Mouse (Mus musculus) G1E (cell line): ENCODE measurements around the gene Tnrc18.

Source experiments
- CTCF ChIP-seq: IDR thresholded peaks from 2 replicates; pipeline ENCODE4 v1.5.1; 2012; ENCODE audit warnings: low read depth, low read length, inconsistent platforms, mixed read lengths
- GATA1 ChIP-seq: IDR thresholded peaks from 2 replicates; pipeline ENCODE4 v1.6.1; 2012; ENCODE audit warnings: borderline replicate concordance, low read length, inconsistent platforms, mixed read lengths

- no peak for TF ChIP-seq CTCF
- TF ChIP-seq GATA1, result no peak
Measured at GRCm38 (mm10) chr5:142778135-142778534, 39.3 kb downstream of the Tnrc18 start.
